Mouse (Mus musculus) heart, postnatal 0 days (tissue): ENCODE results near the gene Gm15023.
"Not testable (repeated sequence)": the region's sequence is repeated elsewhere in the genome, so short reads cannot be mapped to it uniquely, and the experiment has no call there.

ENCODE experiments used
- CTCF ChIP-seq: IDR thresholded peaks from 2 replicates; pipeline ENCODE4 v1.5.1; 2016; ENCODE audit warnings: antibody characterized with exemption, control low read depth, low read depth
- EP300 ChIP-seq: IDR thresholded peaks from 2 replicates; pipeline ENCODE4 v1.6.1; 2016; ENCODE audit warnings: antibody characterized with exemption, low read depth

GRCm38 (mm10) chrX:135188661-135189060 lies 11.2 kb upstream of the Gm15023 start:
- TF ChIP-seq CTCF, EP300: not testable (repeated sequence)
